Mouse (Mus musculus) right cerebral cortex, postnatal 36 days (tissue): Measurements from ENCODE around the gene Macrod1.
"Not testable (repeated sequence)": the region's sequence is repeated elsewhere in the genome, so short reads cannot be mapped to it uniquely, and the experiment has no call there.

ENCODE experiments used
- DNase-seq, 2 experiments: peaks; one replicate each; pipeline ENCODE4 v3.0.0; 2022; ENCODE audit warnings: low spot score in 2 of 2, mixed read lengths in 1 of 2

The Macrod1 gene

DNA sequence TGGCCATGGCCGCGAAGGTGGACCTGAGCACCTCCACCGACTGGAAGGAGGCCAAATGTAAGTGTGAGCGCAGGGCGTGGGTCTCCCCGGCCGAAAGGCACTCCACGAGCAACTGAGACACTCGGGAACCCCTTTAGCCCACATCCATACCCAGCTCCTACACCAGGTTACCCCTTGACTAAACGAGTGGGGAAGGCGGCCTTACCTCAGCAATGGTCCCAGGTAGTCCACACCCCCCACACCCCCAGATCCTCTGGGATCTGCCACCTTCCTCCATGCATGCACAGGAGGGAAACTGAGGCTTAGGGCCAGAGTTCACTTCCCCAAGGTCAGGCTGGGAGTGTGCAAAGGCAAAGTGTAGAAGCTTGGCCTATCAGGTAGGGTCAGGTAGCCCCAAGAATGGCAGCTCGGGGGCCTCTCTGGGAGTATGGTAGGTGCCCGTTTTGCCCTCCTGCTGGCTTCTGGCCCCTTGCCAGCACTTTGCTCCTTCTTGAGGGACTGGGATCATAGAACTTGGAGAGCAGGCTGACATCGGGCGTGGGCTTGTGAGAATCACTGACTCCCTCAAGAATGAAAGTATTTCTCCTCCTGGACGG lies 614 bp downstream of the Macrod1 start:
- DNase-seq, result no peak

DNA sequence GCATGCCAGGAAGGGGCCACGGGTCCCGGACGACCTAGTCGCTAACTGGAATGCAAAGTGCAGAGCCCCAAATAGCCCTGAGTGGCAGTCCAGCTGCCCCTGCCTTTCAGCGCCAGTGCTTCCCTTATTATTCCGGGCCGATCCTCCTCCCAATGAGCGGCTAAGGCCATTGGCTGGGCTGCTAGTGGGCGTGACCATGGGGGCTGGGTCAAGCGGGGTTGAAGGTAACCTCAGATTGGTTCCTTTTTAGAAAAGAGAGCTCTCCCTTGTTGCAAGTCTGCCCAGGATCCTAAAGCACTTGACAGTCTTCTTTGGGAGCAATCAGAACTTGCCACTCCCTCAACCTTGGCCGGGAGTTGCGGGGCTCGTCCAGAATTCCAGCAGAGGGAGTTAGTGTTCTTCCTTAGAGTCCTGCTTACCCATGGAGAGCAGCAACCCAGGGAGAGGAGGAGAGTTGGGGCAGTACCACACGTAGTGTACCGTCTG lies 1.2 kb downstream of the Macrod1 start:
- peak in 1 of 2 experiments; percentile 59 for DNase-seq

GRCm38 (mm10) chr19:7058541-7058940 lies 1.9 kb downstream of the Macrod1 start:
- no peak for DNase-seq

GRCm38 (mm10) chr19:7062110-7062509 lies 5.5 kb downstream of the Macrod1 start:
- DNase-seq, result no peak

DNA sequence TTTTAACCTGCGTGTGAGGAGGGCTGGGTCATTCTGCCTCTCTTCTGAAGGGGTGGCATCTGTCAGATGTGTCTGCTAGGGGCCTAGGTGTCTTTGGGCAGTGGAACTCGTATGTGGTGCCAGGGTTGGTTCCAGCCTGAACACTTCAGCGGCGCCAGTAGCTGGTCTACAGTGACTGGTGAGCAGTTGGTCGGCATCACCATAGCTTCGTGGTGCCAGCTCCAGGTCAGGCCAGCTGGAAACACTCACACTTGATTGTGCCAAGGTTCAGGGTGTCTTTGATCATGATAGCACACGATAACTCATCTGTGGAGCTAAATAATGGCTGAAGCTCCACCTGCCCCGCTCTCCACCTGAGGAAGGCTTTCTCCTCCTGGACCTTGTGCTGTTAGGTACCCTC lies 6.3 kb downstream of the Macrod1 start:
- DNase-seq, result no peak

- peak; percentile 71 to 74 for DNase-seq
Measured at GRCm38 (mm10) chr19:7064571-7064970, 8.0 kb downstream of the Macrod1 start.

GRCm38 (mm10) chr19:7066034-7066827 lies 9.6 kb downstream of the Macrod1 start:
- no peak for DNase-seq

- DNase-seq, result no peak
Measured at GRCm38 (mm10) chr19:7066828-7067342, 10.3 kb downstream of the Macrod1 start.

DNA sequence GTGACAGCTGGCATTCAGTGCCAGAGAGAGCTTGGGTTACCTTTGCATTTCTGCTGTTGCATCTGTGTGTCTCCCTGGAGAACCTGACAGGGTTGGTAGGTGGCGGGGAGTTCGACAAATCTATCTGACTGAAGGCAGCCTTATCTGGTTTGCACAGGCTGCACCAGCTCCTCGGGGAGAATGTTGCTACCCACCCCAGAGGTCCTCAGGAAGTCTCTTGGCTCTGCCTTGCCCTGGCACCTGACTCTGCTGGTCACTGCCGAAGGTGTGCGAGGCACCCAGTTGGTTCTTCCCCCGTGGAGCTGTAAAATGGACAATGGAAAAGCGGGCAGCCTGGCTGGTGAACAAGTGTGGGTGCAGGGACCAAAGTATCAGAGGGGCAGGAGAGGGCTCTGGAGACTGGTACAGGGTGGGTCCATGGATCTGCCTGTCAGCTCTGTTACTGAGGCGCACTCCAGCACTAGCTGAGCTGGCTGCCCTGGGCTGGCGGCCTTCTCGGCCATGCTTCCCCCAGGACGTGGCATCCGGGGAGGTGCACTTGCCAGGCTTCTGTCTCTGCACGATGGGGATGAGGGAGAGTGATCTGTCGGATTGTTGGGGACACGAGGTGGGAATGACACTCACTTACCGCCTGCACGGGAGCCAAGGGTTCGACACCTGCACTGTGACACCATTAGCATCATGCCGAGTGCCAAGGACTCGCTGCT lies 10.9 kb downstream of the Macrod1 start:
- DNase-seq, result no peak

GRCm38 (mm10) chr19:7068136-7068535 lies 11.5 kb downstream of the Macrod1 start:
- no peak for DNase-seq

DNA sequence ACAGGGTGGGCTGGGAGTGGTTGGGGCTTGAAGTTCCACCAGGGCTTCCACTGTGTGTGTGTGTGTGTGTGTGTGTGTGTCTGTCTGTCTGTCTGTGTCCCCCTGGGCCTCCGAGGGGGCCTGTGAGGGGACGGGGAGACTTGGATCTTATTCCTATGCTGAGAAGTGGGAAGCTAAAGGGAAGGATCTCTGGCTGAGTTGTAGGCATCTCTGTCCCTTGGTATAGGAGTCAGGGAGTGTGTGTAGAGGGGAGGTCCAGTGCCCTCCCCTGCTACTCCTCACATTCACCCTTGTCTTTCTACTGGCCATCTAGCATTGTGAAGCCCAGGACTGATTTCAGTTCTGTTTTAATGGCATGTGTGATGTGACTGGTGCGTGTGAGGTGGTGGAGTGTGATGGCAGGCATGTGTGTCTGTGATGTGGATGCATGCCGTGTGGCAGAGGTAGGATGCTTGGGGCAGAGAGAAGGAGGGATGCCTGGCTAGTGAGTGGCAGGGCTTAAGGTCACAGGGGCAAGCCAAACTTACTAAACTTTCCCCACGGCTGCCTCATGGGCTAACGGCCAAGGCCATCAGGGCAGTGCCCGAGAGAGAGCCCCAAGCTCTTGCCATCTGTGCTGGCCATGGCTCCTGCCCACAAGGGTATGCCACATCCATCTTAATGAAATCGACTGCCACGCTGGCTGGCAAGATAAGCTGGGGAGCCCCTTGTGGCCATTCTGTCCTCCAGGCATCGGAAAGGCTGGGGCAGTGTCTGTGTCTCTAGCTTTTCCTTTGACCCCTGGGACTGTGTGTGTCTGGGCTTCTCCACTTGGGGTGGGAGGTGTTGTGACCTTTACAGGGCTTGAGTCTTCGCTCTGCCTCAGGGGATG lies 12.3 kb downstream of the Macrod1 start:
- no peak for DNase-seq

DNA sequence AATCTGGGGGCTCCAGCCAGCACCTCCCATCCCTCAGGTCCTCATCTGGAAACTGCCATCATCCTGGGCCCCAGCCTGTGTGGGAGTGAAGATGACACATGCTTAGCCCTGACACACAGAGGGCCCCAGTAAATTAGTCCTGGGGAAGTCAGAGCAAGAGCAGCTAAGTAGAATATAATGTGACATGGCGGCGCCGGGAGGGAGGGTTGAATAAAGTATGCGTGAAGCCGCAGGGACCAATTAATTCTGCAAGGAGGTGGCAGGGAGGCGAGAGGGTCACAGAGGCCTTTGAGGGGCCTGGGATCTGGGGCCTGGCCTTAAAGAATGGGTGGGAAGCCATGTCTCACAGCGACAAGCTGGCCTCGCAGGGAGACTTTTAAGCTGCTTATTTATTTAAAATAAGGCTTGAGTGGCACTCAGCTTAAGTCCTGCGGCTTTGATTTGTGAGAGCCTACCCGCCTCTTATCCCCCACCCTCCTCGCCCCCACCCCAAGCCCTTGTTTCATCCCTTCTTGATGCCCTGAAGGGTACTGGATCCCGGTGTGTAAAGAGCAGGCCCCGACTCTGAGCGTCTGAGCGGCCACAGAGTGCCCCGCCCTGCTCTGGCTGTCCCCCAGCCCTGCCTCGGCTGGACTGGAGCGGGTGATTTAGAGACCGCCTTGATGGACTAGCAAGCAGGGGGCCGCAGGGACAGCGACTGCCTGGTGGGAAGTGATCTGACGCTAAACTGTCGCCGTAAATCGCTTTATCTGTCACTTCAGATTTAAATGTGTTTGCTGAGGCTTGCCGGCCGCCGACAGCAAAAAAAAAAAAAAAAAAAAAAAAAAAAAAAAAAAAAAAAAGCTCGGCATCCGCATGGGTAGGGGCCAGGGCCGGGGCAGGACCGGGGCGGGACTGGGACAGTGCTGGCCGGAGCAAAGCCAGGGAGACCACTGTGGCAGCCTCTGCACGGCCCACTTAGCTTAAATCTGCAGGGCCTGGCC lies 13.5 kb downstream of the Macrod1 start:
- DNase-seq, result no peak

DNA sequence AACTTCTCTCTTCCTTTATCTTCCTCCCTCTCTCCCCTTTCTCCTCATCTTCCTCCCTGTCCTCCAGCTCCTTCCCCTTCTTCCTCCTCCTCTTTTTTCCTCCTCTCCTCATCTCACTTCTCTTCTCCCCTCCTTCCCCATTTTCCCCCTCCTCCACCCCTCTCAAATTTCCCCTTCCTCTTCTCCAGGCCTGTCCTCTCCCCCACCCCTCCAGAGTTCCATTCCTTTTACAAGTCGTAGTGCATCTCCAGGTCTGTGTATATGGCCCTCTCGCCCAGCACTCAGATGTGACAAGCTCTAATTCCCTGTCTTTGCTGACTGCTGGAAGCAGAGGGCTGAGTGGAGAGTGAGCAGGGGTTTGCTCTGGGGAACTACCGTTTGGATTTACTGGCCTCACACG lies 14.2 kb downstream of the Macrod1 start:
- no peak for DNase-seq

DNA sequence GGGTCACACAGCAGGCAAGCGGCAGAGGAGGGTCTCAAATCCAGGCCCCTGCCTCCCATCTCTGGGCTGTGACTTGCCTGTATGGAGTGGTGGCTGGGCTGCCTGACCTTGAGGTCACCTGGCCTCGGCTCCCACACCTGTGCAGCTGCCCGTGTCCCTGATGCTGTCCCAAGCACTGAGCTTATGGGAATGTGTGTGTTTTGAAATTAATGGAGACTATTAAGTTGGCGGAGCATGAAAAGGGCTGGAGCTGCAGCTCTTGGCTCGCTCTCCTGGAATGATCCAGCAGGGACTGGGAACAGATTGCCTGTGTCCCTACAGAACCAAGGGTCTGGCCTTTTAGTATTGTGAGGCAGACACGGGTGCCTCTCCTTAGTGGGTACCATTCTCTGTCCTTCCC lies 15.6 kb downstream of the Macrod1 start:
- no peak for DNase-seq

DNA sequence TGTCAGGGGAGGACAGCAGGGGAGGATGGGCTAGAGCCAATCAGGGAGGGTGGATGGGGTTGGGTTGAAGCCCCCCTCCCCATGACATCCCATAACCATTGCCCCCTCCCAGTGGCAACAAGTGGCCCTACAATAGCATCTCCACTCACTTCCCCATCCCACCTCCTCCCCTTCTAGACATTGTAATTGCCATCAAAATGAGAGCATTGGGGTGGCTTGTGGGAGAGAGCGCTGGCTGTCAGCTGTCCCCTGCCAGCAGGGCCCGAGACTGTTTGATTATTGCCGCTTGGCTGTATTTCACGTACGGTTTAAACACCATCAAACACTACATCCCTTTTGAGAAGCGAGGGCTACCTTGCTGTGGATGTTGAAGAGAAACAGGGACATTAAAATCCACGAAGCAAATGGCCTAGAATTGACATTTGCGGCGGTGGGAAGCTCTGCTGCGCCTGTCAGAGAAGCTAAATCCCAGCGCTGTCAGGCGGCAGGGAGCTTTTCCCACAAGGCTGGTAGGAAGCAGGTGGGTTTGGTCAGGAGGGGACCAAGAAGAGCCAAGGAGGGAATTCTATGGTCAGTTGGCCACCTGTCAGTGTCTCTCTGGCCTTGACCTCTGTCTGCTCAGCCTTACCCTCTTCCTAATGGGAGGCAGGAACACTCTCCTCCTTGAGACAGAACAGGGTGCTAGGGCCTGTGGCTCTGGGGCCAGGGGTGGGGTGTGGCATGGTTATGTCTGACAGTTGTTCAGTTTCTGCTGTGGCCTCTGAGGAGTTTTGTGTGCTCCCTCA lies 17.6 kb downstream of the Macrod1 start:
- no peak for DNase-seq

GRCm38 (mm10) chr19:7075336-7075735 lies 18.7 kb downstream of the Macrod1 start:
- DNase-seq, result not testable (repeated sequence)

DNA sequence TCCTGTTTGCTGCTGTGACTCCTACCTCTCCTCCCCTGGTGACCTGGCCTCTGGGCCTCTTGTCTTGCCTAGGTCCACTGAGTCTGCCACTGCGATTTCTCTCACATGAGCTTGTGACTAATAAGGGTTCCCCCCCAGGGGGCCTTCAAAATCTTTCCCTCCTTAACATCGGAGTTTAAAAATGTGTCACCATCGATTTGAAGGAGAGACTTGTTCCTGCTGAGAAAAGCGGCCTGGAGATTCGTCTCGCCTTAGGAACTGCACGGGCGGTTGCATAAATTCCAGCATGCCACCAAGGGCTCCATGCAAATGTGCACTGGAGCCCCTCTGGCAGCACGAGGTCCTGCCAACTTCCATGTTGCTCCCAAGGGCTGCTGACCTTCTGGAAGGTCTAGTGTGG lies 21.1 kb downstream of the Macrod1 start:
- no peak for DNase-seq

GRCm38 (mm10) chr19:7078271-7078670 lies 21.7 kb downstream of the Macrod1 start:
- no peak for DNase-seq

- DNase-seq, result peak; percentile 45 to 73
Measured at GRCm38 (mm10) chr19:7081516-7082266, 25.1 kb downstream of the Macrod1 start.
